ENCODE assay signal across 8 mouse cellular contexts in genomic region chr11:72411093-72411921, GRCm38 (mm10). TPM values are rescaled to one million over a fixed set of nuclear protein-coding genes. Genes with fewer than 3 reads are reported as not detected.
A peak's percentile ranks its signal among the peaks of the same experiment; 100 is the strongest.
DNase-seq lines count a peak whose midpoint lies in the region; ATAC-seq and TF ChIP-seq lines count a peak whose summit lies in the region.

TSS of gene Smtnl2 (minus strand) at chr11:72411713.

- peak; percentile 20 for DNase-seq in CH12.LX (ENCODE audit: extremely low read depth)
- DNase-seq in layer of hippocampus, postnatal 10 days (ENCODE audit: low spot score in 2 of 2) = peak; percentile 54 to 76
- DNase-seq in lung, postnatal 25 days (ENCODE audit: low spot score) = peak; percentile 92
- DNase-seq in retina, postnatal 7 days (ENCODE audit: low read depth, low spot score) = peak; percentile 24
- DNase-seq in urinary bladder, postnatal 10 days (ENCODE audit: low spot score) = peak; percentile 61

- H3K9me3 ChIP-seq in CH12.LX (replicated peaks; ENCODE audit: low read length) = peaks cover 3% of the 10 kb centered on the region

- ATAC-seq in frontal cortex, adult (ENCODE audit: low TSS enrichment) = peak; percentile 88
- peak; percentile 72 to 75 for ATAC-seq in hematopoietic stem cell, adult 5-6 weeks (replicated peaks in 1 of 2; ENCODE audit: insufficient read depth in 1 of 2, low FRiP score in 2 of 2, low TSS enrichment in 1 of 2, low read depth in 1 of 2, poor library complexity in 2 of 2, severe bottlenecking in 2 of 2)

- peak within 1 kb of the TSS; percentile 33 for H3K4me2 ChIP-seq in CH12.LX (ENCODE audit: insufficient read depth, low read depth, poor library complexity, severe bottlenecking)

- peak within 1 kb of the TSS in 2 of 3 experiments; percentile 20 to 45 for H3K4me3 ChIP-seq in CH12.LX (replicated peaks in 1 of 3; ENCODE audit: low read depth in 2 of 3, low read length in 2 of 3, poor library complexity in 1 of 3)
- peak within 1 kb of the TSS; percentile 48 for H3K4me3 ChIP-seq in bone marrow, adult 2 months (replicated peaks; ENCODE audit: control insufficient read depth, low read depth, low read length)

- TF ChIP-seq EP300 in CH12.LX (IDR thresholded peaks at IDR 0.05; ENCODE audit: low read length) = no peak

- H3K4me1 ChIP-seq in CH12.LX (ENCODE audit: control insufficient read depth in 1 of 2, insufficient read depth in 2 of 2) = peaks cover 3 to 5% of the 10 kb centered on the region in 2 experiments; a peak in 3 of 4 replicates
- H3K4me1 ChIP-seq in bone marrow, adult 2 months (ENCODE audit: control insufficient read depth, insufficient read depth, low read length) = no peaks in the 10 kb centered on the region

- no peak within 1 kb of the TSS for H3K9ac ChIP-seq in CH12.LX (ENCODE audit: insufficient read depth, low read depth)

- no peak within 1 kb of the TSS for H3K27ac ChIP-seq in CH12.LX (ENCODE audit: insufficient read depth, low read depth)
- no peak within 1 kb of the TSS for H3K27ac ChIP-seq in bone marrow, adult 2 months (ENCODE audit: control insufficient read depth, insufficient read depth, low read depth, low read length, poor library complexity)

- no peaks in the 10 kb centered on the region for H3K36me3 ChIP-seq in CH12.LX (replicated peaks in 1 of 2; ENCODE audit: control insufficient read depth in 1 of 2, insufficient read depth in 1 of 2, low read length in 1 of 2)

- no peak for TF ChIP-seq CTCF in CH12.LX (conservative IDR thresholded peaks at IDR 0.05 in 1 of 2, IDR thresholded peaks at IDR 0.05 in 1 of 2; ENCODE audit: low read depth in 2 of 2, low read length in 2 of 2)
- TF ChIP-seq CTCF in bone marrow, adult 2 months (IDR thresholded peaks at IDR 0.05; ENCODE audit: control insufficient read depth, insufficient read depth, low read length) = no peak

- under 1% methylated on average over 86 of the region's 86 CpGs for WGBS in bone marrow, adult 2 months

- in situ Hi-C loops in CH12.LX (cut with MboI; ENCODE audit: low pct_ligation_motif_present, low pct_unique_long_range_greater_than_20kb, low sequenced_read_pairs) = no loop called here

- dilution Hi-C loops in CH12.LX (cut with MboI; ENCODE audit: extremely low pct_ligation_motif_present, extremely low pct_unique_long_range_greater_than_20kb, low sequenced_read_pairs) = no loop called here

- TF ChIP-seq POLR2A in CH12.LX (IDR thresholded peaks at IDR 0.05; ENCODE audit: low read depth, low read length) = no peak
- no peak for TF ChIP-seq POLR2A in bone marrow, adult 2 months (IDR thresholded peaks at IDR 0.05; ENCODE audit: borderline replicate concordance, control insufficient read depth, low read depth, low read length)

- peak; percentile 29; the same call in 1 of the 2 replicates for TF ChIP-seq RAD21 in CH12.LX (IDR thresholded peaks at IDR 0.05; ENCODE audit: low read depth, low read length)

- H3K79me2 ChIP-seq in CH12.LX (replicated peaks; ENCODE audit: control insufficient read depth, extremely low read depth, insufficient read depth, poor library complexity, severe bottlenecking) = no peaks in the 10 kb centered on the region

- H3K27me3 ChIP-seq in CH12.LX (replicated peaks) = peaks cover 91% of the 10 kb centered on the region

TF ChIP-seq in CH12.LX, 34 proteins besides CTCF, POLR2A, EP300 and RAD21:
- TF ChIP-seq ZKSCAN1 (IDR thresholded peaks at IDR 0.05; ENCODE audit: borderline replicate concordance, low read depth, low read length) = no peak
- TF ChIP-seq PAX5 (IDR thresholded peaks at IDR 0.05; ENCODE audit: low read length) = no peak
- TF ChIP-seq GABPA (IDR thresholded peaks at IDR 0.05; ENCODE audit: insufficient replicate concordance, low read depth, low read length) = no peak
- TF ChIP-seq HCFC1 (IDR thresholded peaks at IDR 0.05; ENCODE audit: low read depth, low read length) = no peak

RNA-seq across cellular contexts. Expression of gene Smtnl2, which starts in this region (rescaled TPM):
- total RNA-seq in CH12.LX (2012; rRNA removed) (0.25 and 0.47 TPM in 2 replicates), CH12.LX (2014; rRNA removed) (0.26 and 0.47 TPM in 2 replicates)
- 0.10 TPM in 1 of 2 replicates, not detected in the other for polyA plus RNA-seq in CH12.LX (2012; ENCODE audit: insufficient read length, low read depth)
- 5.6 TPM in 1 of 2 replicates, not detected in the other for polyA plus RNA-seq in bone marrow, adult 2 months (2011; ENCODE audit: insufficient read depth, insufficient read length, low replicate concordance, missing spikeins)
- 0.35 and 0.44 TPM in 2 replicates for total RNA-seq in hematopoietic stem cell, adult 5-6 weeks (2017)
- 1 to 10 TPM; 4.5 to 5.0 TPM for total RNA-seq in layer of hippocampus, postnatal 10 days (2021)

Comparison
In these comparisons a context has a peak if more than half of its experiments do, and no peak if none do; other contexts are left out.
1. Peak in DNase-seq, H3K4me3 ChIP-seq and H3K4me2 ChIP-seq in CH12.LX; RNA of the gene not detected or under 1 TPM.
2. Peak in ATAC-seq in hematopoietic stem cell, adult 5-6 weeks; RNA of the gene not detected or under 1 TPM.
3. DNase-seq: peak in every context shown above with its lines; median percentile 92 in lung, postnatal 25 days; 65 in layer of hippocampus, postnatal 10 days; 61 in urinary bladder, postnatal 10 days; 24 in retina, postnatal 7 days; 20 in CH12.LX.